Mouse (Mus musculus): ENCODE data around the gene Vmn1r142.
"Not testable (repeated sequence)": the region's sequence is repeated elsewhere in the genome, so short reads cannot be mapped to it uniquely, and the experiment has no call there.

GRCm38 (mm10) chr7:22134641-22135040, 29.2 kb downstream of the Vmn1r142 start, which contains the start of gene Gm10666:
- TF ChIP-seq POLR2A, CTCF (IDR thresholded peaks at IDR 0.05; ENCODE audit: extremely low read depth, insufficient read depth, low read length): not testable (repeated sequence)

Data from cortical plate, adult 2 months (tissue).